12 mouse cellular contexts compared by ENCODE assay signal in genomic region chr19:57161978-57162727, GRCm38 (mm10).
A peak's percentile ranks its signal among the peaks of the same experiment; 100 is the strongest.
DNase-seq lines count a peak whose midpoint lies in the region; ATAC-seq and TF ChIP-seq lines count a peak whose summit lies in the region.
"Had no signal": no experiment of that assay in that cellular context is flagged by ENCODE, and none has a peak within 500 bp of the region (broad histone marks: within the 10 kb centered on the region; RNA-seq: fewer than 3 reads in every experiment).

No protein-coding gene starts in this region.

- H3K36me3 ChIP-seq in forebrain, postnatal 0 days (ENCODE audit: insufficient read depth), result no peaks in the 10 kb centered on the region
- H3K36me3 ChIP-seq in forebrain, embryonic 11.5 days (ENCODE audit: control insufficient read depth, insufficient read depth, low read length), result no peaks in the 10 kb centered on the region
- H3K36me3 ChIP-seq in heart, embryonic 15.5 days, result no peaks in the 10 kb centered on the region
- H3K36me3 ChIP-seq: kidney, embryonic 15.5 days had no signal

- peaks cover 11% of the 10 kb centered on the region for H3K4me1 ChIP-seq in forebrain, postnatal 0 days (ENCODE audit: insufficient read depth)
- no peaks in the 10 kb centered on the region for H3K4me1 ChIP-seq in forebrain, embryonic 11.5 days (replicated peaks; ENCODE audit: control insufficient read depth, insufficient read depth, low read length)
- peaks cover 50% of the 10 kb centered on the region for H3K4me1 ChIP-seq in heart, embryonic 15.5 days (replicated peaks)

- no peak for TF ChIP-seq CTCF in forebrain, postnatal 0 days (IDR thresholded peaks at IDR 0.05; ENCODE audit: low read depth)

- H3K9me3 ChIP-seq in forebrain, postnatal 0 days (ENCODE audit: low read length), result no peaks in the 10 kb centered on the region
- H3K9me3 ChIP-seq in forebrain, embryonic 11.5 days (ENCODE audit: control insufficient read depth, low read length), result no peaks in the 10 kb centered on the region
- H3K9me3 ChIP-seq in heart, embryonic 15.5 days (replicated peaks), result no peaks in the 10 kb centered on the region
- H3K9me3 ChIP-seq: kidney, embryonic 15.5 days had no signal

- peak; percentile 69 for ATAC-seq in forebrain, postnatal 0 days
- ATAC-seq in forebrain, embryonic 11.5 days (replicated peaks; ENCODE audit: low FRiP score), result no peak
- no peak for ATAC-seq in heart, embryonic 15.5 days (replicated peaks; ENCODE audit: insufficient number of reproducible peaks, insufficient read depth, low FRiP score, low read depth)
- ATAC-seq in granulocyte monocyte progenitor cell, adult 5-6 weeks (replicated peaks; ENCODE audit: poor library complexity, severe bottlenecking), result no peak

- DNase-seq in forebrain, postnatal 0 days, result no peak
- no peak for DNase-seq in forebrain, embryonic 11.5 days (ENCODE audit: low spot score)
- no peak for DNase-seq in heart, adult 9 months (ENCODE audit: low spot score in 2 of 2)
- peak; percentile 76 for DNase-seq in brain, adult 2 months (ENCODE audit: low read depth, low spot score)
- DNase-seq in cerebellum, postnatal 10 days, result peak; percentile 42 to 48
- no peak for DNase-seq in kidney, adult 18-20 months
- DNase-seq: thymus, adult 18-20 months had no signal

- H3K4me3 ChIP-seq in forebrain, postnatal 0 days (ENCODE audit: low read depth, low read length), result no peak overlapping the region
- H3K4me3 ChIP-seq in forebrain, embryonic 11.5 days (ENCODE audit: low read depth, low read length), result no peak overlapping the region
- no peak overlapping the region for H3K4me3 ChIP-seq in heart, embryonic 15.5 days
- H3K4me3 ChIP-seq: kidney, embryonic 15.5 days had no signal

- no peak overlapping the region; the same call in 1 of the 2 replicates for H3K4me2 ChIP-seq in forebrain, postnatal 0 days (ENCODE audit: low read depth)
- H3K4me2 ChIP-seq in forebrain, embryonic 11.5 days (ENCODE audit: low read depth, low read length, severe bottlenecking), result no peak overlapping the region
- no peak overlapping the region for H3K4me2 ChIP-seq in heart, embryonic 15.5 days
- H3K4me2 ChIP-seq: kidney, embryonic 15.5 days; midbrain, embryonic 11.5 days had no signal

- H3K9ac ChIP-seq in forebrain, postnatal 0 days, result 0 out of 2 replicates have a peak overlapping the region, but pooled peaks have one; percentile 6
- no peak overlapping the region for H3K9ac ChIP-seq in forebrain, embryonic 11.5 days (ENCODE audit: low read length)
- 0 out of 2 replicates have a peak overlapping the region, but pooled peaks have one; percentile 1 for H3K9ac ChIP-seq in heart, embryonic 15.5 days
- H3K9ac ChIP-seq: kidney, embryonic 15.5 days; liver, embryonic 14.5 days had no signal

- peak overlapping the region; percentile 74 for H3K27ac ChIP-seq in forebrain, postnatal 0 days (ENCODE audit: low read depth, low read length)
- no peak overlapping the region for H3K27ac ChIP-seq in forebrain, embryonic 11.5 days (ENCODE audit: low read depth, low read length)
- H3K27ac ChIP-seq in heart, embryonic 15.5 days, result peak overlapping the region; percentile 92
- H3K27ac ChIP-seq: kidney, embryonic 15.5 days; liver, embryonic 14.5 days had no signal

- WGBS in forebrain, postnatal 0 days, result 69% methylated on average over 11 of the region's 11 CpGs
- 84% methylated on average over 11 of the region's 11 CpGs for WGBS in forebrain, embryonic 11.5 days
- 59% methylated on average over 11 of the region's 11 CpGs for WGBS in heart, embryonic 15.5 days

- H3K27me3 ChIP-seq in forebrain, postnatal 0 days (ENCODE audit: insufficient read depth, low read length), result no peaks in the 10 kb centered on the region
- no peaks in the 10 kb centered on the region for H3K27me3 ChIP-seq in forebrain, embryonic 11.5 days (ENCODE audit: control insufficient read depth, insufficient read depth, low read length)
- no peaks in the 10 kb centered on the region for H3K27me3 ChIP-seq in heart, embryonic 15.5 days
- H3K27me3 ChIP-seq: kidney, embryonic 15.5 days had no signal

Comparison
In these comparisons a context has a peak if more than half of its experiments do, and no peak if none do; other contexts are left out.
1. DNase-seq: peak in brain, adult 2 months (single experiment) and cerebellum, postnatal 10 days (2 of 2); none in forebrain, postnatal 0 days (single experiment), forebrain, embryonic 11.5 days (single experiment), heart, adult 9 months (0 of 2) and kidney, adult 18-20 months (single experiment).